Mouse (Mus musculus): ENCODE measurements around the gene Tbca.

Tbca gene

DNA sequence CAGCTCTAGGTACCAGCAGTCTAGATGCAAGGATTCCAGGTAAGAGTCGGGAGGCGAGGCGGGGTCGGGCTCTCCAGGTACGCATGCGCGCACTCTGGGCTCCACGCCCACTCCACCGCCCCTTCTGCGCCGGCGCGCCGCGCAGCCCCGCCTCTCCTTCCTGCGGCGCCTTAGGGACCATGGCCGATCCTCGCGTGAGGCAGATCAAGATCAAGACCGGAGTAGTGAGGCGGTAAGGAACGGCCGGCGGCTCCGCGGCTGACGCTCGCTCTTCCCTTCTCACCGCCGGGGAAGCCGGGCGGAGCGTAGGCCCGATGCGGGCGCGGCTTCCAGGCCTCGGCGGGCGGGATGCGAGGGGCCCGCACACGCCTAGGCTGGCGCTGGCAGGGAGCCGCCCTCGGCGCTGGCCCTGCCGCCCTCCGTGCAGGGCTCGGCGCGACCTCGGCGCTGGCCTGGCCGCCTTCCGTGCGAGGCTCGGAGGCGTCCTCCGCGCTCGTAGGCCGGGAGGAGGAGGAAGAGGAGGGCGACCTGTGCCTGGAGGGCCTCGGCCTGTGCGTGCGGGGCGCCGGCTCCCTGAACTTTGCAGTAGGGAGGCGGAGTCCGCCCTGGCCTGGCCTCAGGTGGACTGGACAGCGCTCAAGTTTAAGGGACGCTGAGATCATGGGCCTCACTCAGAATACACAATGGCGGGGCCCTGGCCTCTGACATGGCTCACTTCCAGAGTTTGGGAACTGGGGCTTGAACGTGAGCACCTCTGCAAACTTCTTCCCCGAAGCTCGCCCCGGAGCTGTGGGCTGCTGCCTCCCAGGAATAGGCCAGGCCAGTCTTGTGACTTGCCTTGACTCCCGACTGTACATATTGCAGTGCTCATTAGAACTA, at the start of gene Tbca:
TSS of gene Tbca (plus strand) at position 140 of the 879 bp plus-strand sequence.
- DNase-seq (ENCODE audit: low spot score in 2 of 2), result peak; percentile 82 to 84

DNA sequence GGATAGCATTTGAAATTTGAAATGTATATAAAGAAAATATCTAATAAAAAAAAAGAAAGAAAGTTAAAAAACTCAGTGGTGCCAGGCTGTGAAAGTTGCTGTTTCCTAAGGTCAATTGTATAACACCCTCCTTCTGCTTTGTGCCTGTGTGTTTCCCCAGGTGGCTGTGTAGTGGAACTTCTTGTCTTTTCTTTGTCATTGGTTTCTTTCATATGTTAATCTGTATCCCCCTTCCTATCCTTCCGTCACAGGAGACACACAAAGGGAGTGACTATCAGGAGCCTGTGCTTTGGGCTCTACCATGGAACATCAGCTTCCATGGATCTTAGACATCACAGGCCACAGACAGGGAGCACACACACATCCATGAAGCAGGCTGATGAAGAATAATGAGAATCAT, 43.5 kb upstream of the Tbca start:
- no peak for DNase-seq (ENCODE audit: low spot score in 2 of 2)

DNA sequence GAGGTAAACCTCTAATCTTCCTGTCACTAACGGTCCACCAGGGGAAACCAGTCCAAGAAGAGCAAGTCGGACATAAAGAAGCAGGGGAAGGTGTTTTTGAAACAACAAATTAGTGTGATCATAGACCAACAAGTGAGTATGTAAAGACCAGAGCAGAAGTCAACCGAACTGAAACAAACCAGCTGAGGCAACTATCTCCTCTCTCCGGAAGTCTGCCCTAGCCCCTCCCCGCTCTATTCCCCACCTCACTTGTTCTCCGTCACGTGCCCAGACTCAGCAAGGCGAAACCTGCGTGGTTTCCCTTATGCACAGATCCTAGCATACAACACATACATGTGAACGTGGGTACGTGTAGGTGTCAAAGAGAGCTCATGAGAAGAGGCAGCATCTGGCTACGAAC, 22.9 kb upstream of the Tbca start:
- DNase-seq (ENCODE audit: low spot score in 2 of 2), result no peak

- no peak for DNase-seq (ENCODE audit: low spot score in 2 of 2)
Observed at GRCm38 (mm10) chr13:94768460-94769154, 20.1 kb upstream of the Tbca start.

DNA sequence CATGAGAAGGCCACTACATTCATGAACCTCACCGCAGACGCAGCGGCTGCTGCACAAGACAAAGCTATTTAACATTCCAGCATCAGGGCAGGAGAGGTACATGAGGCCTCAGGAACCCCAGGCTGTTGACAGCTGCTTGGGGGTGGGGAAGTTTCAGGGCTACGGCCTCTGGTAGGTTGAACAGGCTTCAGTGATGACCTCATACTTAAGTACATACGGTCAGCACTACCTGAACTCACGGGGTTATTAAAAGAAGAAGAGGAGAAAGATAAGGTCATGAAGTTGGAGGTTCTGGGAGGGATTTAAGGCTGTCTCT, 19.6 kb upstream of the Tbca start:
- DNase-seq (ENCODE audit: low spot score in 2 of 2), result no peak

- DNase-seq (ENCODE audit: low spot score in 2 of 2), result no peak
Observed at GRCm38 (mm10) chr13:94786866-94787265, 1.8 kb upstream of the Tbca start.

GRCm38 (mm10) chr13:94794689-94795088, 6.0 kb downstream of the Tbca start:
- DNase-seq (ENCODE audit: low spot score in 2 of 2), result no peak

DNA sequence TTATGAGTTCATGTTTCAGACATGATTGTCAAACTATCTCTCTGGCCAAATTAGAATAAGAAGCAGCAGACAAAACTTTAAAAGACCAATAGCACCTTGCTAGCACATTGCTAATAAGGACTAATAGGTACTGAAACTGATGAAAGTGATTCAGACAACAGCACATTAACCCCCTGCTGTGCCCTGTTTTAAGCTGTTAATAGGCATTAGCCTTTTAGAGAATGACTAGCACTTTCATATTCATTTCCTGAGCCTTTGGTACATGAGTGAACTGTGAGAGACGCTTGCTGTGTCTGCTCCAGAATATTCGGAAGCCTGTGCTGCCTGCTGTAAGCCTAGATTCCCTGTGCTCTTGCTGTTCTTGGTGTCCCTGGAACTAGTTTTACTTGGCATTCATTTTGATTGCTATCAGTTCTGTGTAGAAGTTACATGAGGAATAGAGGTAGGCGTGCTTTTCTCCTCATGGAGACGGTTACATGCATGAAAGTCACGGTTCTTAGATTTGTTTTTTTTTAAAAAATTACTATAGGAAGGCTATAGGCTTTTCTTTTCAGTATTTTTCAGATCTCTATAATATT, 14.9 kb downstream of the Tbca start:
- no peak for DNase-seq (ENCODE audit: low spot score in 2 of 2)

DNA sequence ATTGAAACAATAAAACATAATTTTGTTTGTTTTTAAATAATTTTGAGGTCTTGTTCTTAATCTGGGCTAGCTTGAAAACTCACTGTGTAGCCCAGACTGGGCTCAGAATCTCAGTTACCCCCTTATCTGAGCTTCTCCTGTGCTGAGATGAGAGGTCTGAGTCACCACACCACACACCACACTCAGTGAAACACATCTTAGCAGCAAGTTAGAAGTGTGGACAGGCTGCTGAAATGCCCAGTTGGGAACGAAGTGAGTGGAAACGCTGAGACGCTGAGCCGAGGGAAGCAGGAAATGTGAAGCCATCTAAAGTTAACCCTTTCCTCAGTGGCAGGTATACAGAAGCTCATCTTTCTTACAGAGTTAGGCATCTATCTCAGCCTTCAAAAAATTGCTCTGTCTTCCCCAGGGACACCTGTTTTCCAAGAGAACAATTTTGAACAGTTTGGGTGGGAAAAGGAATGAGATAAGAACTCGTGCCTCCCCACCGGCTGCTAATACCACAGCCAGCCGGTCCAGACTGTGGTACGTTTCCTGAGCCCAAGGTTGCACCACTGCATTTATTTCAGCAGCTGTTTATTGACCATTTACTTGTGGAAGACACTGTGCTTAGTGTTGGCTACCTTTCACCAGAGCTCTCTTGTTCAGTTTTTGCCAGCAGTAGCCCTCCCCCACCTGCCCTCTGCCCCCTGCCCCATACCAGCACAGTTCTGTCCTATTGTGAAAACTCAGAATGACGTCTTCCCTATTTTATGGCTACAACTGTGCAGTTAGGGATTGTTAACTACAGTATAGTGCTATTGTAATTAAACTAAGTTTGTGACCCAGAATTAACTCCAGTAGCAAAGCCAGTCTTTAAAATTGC, 17.8 kb downstream of the Tbca start:
- no peak for DNase-seq (ENCODE audit: low spot score in 2 of 2)

GRCm38 (mm10) chr13:94808596-94808995, 19.9 kb downstream of the Tbca start:
- DNase-seq (ENCODE audit: low spot score in 2 of 2), result no peak

DNA sequence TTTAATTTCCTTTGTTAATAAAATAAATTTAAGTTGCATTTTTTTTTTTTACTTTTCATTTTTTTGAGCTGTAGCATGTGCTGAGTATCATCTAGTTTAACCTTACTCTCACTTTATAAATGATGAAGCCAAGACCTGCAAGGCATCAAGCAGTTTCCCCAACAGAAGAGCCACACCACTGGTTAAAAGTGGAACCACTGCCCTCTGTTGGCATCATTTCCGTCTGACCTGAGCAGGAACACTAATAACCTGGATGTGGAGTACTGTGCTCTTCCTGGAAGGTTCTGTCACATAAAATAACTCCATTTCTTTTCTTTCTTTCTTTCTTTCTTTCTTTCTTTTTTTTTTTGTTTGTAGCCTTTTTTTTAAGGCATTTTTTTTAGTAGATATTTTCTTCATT, 21.0 kb downstream of the Tbca start:
- no peak for DNase-seq (ENCODE audit: low spot score in 2 of 2)

DNA sequence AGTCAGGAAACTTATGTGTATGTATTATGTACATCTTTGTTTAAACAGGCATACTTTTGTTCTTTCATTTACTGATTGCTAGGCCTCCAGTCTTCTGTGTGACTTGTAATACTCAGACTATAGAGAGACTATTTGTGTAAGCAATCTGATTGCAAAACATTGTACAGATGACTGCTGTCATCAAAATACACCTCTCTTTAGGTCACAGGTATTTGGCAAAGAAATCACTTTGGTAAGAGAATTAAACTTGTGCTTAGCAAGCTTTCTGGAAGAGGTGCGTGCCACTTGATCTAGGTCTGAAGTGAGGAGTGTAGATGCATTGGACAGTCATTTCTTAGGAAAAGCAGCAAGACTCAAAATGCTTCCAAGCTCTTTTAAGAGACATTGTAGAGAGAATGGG, 22.7 kb downstream of the Tbca start:
- no peak for DNase-seq (ENCODE audit: low spot score in 2 of 2)

DNA sequence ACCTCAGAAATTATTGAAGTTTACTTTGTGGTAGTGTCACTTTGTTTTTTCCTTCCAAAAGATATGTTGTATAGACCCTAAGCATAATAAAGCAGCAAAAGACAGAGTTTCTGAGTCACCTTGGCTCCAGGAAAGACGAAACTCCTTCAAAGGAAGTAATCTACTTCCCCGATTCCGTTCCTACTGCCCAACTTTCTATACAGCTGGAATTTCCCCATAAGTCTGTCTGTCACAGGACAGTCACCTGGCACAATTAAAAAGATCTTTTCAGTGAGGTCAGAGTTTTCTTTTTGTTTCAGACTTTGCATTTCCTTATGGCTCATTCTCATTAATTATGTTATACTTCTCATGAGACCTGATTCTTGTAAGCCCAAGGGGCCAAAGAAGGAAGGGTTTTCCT, 25.1 kb downstream of the Tbca start:
- no peak for DNase-seq (ENCODE audit: low spot score in 2 of 2)

DNA sequence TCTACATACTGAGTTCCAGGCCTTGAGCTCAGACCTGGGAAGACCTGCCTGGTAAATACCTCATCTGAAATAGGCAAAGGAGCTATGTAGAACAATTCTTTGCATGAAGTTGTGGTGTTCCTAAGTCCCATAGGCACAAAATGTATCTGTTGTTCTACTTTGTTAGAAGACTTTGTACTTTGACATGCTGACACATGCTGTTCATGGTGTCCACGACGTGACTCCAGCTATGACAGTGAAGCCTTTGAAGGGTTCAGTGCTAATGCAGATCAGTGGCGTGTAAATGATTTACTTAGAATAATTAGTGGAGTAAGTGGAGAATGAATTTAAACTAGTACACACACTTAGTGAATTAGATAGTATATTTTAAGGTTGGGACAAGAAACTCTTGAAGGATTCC, 31.8 kb downstream of the Tbca start:
- DNase-seq (ENCODE audit: low spot score in 2 of 2), result no peak

DNA sequence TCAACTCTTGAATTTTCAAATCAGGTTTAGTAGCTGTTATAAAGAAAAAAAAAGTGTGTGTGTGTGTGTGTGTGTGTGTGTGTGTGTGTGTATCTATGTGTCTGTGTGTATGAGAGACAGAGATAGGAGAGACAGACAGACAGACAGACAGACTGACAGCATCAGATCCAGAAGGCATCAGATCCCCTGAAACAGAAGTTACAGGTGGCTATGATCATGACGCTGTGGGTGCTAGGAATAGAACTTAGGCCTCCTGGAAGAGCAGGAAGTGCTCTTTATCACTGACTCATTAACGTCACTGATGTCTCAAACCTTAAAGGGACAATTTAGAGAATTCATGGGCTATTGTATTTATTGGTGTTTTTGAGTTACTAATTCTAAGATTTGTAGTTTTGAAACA, 32.2 kb downstream of the Tbca start:
- DNase-seq (ENCODE audit: low spot score in 2 of 2), result no peak

DNA sequence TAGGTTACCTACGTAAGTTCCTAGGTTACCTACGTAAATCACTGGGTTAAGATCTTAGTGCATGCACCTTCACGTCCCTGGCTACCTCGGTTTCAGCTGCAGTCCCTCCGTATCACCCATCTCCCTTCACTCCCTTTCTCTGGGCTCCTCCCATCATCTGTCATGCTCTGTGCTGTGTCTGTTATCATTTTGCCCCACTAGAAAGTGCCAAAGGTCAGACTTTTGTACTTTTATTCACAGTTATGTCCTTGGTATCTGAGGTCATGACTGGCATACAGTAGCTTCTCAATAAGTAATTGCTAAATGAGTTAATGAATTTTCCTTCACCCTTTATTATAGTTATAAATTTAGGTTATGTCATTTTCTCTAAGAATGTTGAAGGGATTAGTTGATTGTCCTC, 37.7 kb downstream of the Tbca start:
- DNase-seq (ENCODE audit: low spot score in 2 of 2), result no peak

GRCm38 (mm10) chr13:94826986-94827385, 38.3 kb downstream of the Tbca start:
- no peak for DNase-seq (ENCODE audit: low spot score in 2 of 2)

DNA sequence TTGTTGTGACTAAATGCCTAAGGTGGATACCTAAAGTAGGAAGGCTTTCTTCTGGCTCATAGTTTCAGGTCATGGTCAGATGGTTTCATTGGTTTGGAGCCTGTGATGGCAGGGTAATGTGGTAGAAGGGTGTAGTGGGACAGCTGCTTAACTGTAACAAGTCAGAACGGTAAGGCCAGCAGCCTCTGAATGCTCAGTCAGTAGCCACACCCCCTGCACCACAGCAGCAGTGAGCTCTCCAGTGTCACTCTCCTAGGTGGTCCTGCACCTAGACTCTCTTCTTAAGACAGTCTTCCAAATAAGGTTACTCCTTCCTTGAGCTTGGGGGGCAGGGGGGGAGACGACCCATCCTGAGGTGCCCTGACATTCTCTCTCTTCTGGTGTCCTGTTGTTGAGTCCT, 39.1 kb downstream of the Tbca start:
- DNase-seq (ENCODE audit: low spot score in 2 of 2), result no peak

- DNase-seq (ENCODE audit: low spot score in 2 of 2), result no peak
Observed at GRCm38 (mm10) chr13:94838047-94838720, 49.5 kb downstream of the Tbca start.

DNA sequence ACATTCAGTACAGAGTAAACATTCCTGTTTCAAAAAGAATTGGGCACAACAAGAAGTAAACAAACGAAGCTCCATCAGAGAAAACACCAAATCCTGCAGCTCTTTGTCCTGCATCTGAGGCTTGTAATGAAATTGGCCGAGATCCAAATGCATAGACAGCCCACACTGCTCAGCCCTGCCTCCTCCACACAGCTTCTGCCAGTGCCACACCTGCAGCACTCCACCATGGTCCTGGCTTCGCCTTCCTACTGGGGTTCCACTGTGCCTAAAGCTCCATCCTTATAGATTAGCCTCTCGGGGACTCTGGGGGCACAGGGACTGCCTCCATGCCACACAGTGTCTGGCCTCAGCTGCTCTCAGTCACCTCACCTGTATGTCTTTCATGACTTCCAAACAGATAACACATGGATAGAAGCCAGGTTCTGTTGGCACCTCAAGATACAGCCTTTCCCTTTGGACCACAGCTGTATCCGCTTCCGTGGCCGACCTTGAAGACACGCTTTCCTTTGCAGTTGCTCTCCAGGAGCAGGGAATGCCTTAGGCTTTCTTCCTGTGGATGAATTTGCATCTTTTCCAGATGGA, 50.1 kb downstream of the Tbca start:
- DNase-seq (ENCODE audit: low spot score in 2 of 2), result no peak

DNA sequence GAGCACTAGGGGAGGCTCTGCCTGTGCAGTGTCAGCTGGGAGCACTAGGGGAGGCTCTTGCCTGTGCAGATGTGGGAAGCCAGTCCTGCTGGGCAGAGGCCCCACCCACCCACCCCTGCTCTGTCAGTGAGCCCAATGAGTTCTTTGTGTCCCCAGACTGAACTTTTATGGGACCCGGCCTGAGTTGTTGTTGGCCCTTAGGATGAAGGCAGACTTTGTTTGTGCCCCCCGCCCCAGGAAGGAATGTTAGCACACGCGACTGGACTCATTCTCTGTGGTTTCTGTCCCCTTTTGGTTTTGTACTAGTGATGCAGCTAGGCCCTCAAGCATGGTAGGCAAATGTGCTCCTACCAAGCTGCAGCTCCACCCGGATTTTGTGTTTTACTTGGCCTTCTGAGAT, 54.5 kb downstream of the Tbca start:
- DNase-seq (ENCODE audit: low spot score in 2 of 2), result no peak

Measured in urinary bladder, adult 18-20 months (tissue).